Mouse (Mus musculus): ENCODE measurements around the gene Abcf1.
A peak's percentile ranks its signal among the peaks of the same experiment; 100 is the strongest.

Abcf1 gene

DNA sequence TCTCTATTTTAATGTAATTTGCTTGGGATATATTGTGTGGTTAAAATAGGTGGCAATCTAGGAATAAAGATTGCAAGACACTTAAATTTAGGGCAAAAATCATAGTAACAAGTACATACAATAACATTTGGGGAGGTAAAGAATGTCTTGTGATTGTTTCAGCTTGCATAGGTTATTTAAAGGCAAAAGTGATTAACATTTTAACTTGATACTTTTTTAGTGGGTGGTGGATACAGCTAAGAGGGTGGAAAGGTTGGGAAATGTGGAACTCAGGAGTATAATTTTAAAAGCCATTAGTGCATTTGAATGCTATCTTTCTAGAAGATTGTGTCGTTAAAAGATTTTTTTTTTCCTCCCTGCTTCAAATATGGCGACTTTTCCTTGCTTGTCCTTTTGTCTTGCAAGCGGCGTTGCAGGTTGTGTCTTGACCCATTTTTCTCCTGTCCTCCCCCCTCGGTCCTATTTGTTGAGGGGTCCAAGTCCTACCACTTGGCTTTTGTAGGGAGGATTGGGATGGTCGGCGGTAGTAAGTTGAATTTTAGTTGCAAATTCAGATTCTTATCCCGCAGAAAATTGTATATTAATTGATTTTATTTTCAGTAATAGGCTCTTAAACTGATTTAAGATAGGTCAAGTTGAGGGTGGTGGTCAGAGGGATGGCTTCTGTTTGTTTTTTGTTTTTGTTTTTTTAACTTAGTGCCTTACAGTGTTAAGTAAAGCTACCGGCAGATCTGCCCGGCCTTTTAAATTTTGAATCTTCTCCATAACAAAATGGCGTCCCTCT lies 51.1 kb downstream of the Abcf1 start:
- DNase-seq, result peak; percentile 68

DNA sequence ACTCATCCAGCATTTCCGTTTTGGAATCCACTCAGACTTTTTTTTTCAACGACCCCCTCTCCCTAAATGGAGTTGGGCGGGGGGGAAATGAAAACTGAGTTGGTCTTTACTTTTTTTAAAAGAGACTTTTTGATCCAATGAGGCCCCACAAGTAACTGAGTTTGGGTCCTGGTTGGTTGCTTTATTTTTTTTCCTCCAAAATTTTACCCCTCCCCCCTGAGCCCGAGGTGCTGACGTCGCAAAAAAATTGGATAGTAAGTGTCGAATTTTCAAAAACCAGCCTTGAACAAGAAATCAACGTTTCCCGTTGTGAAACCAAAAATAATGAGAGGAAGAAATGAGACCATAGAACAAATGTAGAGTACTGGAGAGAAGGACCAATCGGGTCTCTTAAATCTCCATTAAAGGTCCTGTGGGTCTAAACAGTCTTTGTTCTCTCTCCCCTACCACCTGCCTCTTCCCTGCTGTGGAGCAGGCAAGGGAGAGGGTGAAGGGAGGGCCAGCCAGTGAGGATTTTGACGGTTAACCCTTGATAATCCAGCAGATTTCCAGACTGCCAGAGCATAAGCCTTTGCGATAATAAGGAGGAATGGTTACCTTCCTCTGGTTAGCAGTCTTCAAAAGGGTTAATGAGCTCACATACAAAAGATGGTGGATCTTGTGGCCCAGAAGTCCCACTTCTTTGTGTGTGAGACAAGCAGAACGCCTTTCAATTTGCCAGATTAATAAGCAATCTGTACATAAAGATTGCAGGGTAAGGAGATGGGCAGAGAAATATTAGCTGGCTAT lies 51.9 kb downstream of the Abcf1 start:
- peak; percentile 63 to 71 for DNase-seq

DNA sequence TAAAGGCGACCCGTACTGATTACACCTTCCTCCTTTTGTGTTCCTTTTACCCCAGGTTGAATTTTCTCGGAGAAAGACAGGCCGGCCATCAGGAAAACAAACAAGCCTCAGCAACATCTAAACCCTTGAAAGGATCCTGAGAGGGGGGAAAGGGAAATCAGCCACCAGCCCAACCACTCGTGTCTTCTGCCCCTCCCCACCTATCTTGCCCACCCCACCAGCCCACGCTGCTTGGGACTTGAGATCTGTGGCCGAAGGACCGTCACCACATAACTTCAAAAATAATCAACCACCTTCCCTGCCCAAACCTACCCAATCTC lies 52.5 kb downstream of the Abcf1 start:
- no peak for DNase-seq

DNA sequence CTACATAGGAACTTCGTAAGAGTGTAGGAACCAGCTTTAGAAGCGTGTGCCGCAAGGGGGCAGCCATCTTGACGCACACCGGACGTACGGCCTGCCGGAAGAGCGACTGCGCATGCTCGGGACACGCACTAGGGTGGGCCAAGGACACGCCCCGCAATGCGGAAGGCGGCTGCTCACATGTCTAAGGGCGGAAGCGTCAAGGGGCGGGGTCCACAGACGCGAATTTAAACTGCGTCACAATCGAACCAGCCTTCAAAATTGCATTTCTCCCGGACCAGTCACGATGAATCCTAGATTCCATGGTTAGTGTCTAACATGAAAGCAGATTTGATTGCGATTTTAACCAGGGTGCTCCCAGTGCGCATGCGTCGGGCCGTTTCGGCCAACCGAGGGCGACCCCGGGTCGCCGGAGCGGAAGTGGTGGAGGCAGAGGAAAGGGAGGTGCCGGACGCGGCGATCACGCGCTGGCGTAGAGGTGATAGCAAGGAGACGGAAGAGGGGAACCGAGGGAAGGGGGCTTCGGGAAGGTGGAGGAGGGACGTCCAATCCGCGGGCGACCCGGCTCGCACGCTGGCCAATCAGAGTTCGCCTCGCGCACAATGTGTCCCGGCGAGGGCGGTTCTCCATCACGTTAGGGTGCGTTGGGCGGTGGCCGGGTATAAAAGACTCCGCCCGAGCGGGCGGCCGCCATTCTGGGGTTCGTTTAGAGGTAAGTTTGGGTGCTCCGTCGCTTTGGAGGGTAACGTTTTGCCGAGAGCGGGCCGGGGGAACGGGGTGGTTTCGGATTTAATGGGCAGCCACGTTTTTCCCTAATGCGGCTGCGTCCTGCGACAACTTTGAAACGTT lies 53.0 kb downstream of the Abcf1 start, which contains the start of the genes Mrps18b and Ppp1r10:
Gene Mrps18b (minus strand): TSS at position 93 of the 846 bp plus-strand sequence.
Gene Ppp1r10 (plus strand): TSS at position 138 of the 846 bp plus-strand sequence.
- peak; percentile 97 to 98 for DNase-seq

DNA sequence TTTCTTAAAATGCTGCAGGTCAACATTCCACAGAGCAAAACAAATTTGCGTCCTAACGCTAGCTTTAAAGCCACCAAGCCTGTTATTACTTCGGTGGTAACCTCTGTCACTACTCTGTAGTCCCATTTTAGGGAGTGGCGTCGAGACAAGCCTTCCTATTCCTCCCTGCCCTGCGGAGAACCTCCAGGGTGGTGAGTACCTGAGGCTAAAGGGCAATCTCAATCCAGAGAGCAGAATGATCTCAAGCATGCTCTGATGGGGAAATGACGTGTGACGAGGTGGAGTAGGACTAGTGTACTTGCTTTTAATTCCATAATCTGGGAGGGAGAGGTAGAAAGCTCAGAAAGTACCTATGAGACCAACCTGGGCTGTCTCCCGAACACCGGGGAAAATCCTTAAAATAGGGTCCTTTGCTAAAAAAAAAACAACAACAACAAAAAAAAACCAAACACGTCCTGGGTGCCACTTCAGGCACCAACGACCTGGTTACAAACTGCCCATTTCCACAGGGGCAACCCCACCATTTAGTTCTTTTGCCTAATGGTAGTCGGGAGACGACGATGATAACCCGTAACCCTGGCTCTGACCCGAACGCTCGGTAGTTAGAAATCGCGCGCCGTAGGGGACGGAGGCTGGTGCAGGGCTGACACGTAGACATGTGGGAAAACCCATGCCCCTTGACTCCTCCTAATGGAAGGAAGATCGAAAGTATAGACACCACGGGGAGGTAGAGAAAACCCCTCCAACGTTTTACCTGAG lies 53.8 kb downstream of the Abcf1 start:
- peak in 1 of 2 experiments; percentile 27 for DNase-seq

DNA sequence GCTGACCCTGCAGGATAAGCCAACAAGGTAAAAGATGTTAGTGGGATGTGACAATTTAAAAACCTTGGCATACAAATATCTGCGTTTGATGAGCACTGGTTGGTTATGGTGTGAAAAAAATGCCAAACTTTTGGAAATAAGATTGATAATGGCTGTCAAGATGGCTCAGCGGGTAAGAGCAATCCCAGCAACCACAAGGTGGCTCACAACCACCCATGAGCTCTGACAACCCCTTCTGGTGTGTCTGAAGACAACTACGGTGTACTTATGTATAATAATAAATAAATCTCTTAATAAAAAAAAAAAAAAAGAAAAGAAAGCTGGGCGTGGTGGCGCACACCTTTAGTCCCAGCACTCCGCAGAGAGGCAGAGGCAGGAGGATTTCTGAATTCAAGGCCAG lies 54.6 kb downstream of the Abcf1 start:
- no peak for DNase-seq

DNA sequence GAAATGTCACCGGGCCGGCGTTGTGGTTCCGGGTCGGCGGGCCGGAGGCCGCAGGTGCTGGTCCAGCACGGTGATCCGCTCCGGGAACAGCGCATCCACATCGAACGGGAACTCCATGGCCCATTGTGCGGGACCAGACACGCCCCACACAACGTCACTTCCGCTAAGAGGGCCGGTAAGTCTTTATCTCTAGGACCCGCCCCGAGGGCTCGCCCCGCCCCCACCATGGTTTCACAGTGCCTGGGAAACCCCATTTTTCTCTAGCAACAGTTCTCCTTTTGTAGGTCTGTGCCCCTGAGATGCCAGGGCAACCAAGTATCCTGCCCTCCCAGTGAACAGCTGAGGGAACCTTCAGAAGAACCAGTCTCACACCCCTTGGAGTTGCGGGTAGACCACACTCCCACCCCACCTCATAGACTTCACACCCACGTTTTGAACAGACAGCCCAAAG lies 59.6 kb downstream of the Abcf1 start, which contains the start of gene Atat1:
Gene Atat1 (minus strand): TSS at position 157 of the 451 bp plus-strand sequence.
- peak; percentile 100 for DNase-seq

DNA sequence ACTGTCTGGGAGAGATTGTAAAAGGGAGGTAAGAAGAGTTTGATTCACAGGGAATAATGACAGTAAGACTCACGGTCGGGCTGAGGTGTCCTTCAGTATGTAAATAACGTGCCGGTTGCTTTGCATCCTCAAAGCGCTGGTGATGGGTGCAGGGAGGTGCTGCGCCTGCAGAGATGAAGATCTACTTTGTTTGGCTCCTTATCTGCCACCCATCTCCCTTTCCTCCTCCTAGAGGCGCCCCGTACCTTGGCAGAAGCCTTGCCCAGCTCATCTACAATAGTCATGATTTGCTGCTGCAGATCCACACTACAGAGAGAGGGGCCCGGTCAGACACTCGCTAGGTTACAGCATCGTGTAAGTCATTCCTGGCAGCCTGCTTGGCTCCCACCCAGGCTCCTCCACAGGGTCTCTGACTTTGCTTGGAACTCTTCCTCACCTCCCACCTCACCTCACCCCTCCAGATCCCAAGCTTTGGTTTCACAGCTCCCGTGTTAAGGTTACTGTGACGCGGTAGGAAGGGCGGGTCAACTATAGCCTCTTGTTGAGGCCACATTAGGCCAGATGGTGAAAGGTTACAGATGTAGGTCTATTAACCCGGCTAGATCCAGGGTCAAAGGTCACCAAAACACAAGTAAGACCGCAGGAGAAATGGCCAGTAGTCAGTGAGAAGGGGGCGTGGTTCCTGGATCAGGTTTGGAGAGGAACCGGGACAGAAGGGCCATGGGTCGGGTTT lies 60.2 kb downstream of the Abcf1 start:
- DNase-seq, result no peak

DNA sequence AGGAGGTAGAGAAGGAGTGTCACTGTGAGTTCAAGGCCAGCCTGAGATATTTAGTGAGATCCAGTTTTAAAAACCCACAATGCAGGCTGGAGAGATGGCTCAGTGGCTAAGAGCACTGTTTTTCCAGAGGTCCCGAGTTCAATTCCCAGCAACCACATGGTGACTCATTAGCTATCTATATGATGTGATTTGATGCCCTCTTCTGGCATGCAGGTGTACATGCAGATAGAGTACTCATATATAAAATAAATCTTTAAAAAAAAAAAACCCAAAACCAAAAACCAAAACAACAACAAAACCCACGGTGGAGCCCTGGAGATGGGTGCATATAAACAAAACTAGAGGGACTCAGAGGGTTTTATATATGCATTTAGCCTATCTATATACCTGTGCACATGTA lies 62.0 kb downstream of the Abcf1 start:
- DNase-seq, result peak; percentile 40 to 42
